Mouse (Mus musculus): ENCODE results near the gene Tbx1.

DNA sequence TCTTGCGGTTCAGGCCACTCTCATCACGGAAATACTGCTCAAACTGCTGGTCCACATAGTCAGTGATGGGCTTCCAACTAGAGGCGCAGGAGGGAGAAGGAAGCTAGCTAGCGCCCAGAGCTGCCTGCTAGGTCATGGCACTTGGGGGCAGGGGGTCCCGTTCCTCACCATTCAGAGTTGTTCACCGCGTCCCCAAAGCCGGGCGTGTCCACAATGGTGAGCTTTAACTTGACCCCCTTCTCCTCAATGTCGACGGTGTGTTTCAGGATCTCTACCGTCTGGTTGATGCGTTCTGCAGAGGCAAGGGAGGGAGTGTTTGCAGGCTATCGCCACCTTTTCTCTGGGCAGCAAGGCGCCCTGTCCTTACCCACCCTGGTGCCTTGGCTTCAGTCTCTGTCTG, 34.2 kb upstream of the Tbx1 start:
- TF ChIP-seq GATA1 (IDR thresholded peaks at IDR 0.05; ENCODE audit: low read length), result no peak
- TF ChIP-seq TAL1 (IDR thresholded peaks at IDR 0.05; ENCODE audit: low read length), result no peak
